Mouse (Mus musculus): ENCODE data around the gene Farp2. TPM values are rescaled to one million over a fixed set of nuclear protein-coding genes. Genes with fewer than 3 reads are reported as not detected.

The Farp2 gene
- polyA plus RNA-seq, 1 experiment from 2014 or later, result 8.0 TPM

DNA sequence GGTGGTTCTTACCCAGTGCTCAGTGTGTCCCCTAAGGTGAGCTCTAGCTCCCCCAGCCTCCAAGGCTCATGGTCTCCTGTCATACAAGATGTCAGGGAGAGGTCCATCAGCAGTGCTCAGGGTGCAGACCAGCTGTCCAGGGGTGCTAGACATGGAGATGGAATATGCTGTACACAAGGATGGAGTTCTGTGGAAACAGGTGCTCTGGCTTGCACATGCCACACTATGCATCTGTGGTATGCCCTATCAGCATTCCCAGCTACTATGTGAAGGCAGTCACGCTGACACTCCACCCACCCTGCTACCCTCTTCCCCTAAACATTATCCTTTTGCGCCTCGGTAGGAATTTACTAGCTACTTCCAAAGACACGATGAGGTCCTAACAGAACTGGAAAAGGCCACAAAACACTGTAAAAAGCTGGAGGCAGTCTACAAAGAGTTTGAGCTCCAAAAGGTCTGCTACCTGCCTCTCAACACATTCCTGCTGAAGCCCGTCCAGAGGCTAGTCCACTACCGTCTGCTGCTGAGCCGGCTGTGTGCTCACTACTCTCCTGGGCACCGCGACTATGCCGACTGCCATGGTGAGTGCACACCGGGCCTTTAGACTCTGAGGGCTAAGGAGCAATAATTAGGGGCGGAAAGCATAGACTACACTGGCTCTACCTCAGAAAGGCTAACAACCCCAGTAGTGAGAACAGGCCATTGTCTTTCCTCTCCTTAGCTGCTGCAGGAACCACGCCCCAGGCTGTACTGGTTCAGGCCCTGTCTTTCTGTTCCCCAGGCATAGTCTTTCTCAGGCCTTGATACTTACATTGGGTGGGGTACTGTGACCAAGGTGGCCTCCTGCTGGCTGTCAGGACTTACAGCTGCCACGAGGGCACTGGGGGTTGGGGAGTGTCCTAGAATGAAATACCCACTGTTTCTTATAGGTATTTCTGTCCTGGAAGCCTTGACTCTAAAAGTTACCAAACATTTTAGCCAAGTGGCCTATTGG lies 95.5 kb downstream of the Farp2 start:
- H3K9me3 ChIP-seq, result no peaks in the 10 kb centered on the region
- ATAC-seq (ENCODE audit: low FRiP score, low read depth), result peak; percentile 40; the same call in 1 of the 2 replicates
- 78% methylated on average over 14 of the region's 14 CpGs for WGBS

DNA sequence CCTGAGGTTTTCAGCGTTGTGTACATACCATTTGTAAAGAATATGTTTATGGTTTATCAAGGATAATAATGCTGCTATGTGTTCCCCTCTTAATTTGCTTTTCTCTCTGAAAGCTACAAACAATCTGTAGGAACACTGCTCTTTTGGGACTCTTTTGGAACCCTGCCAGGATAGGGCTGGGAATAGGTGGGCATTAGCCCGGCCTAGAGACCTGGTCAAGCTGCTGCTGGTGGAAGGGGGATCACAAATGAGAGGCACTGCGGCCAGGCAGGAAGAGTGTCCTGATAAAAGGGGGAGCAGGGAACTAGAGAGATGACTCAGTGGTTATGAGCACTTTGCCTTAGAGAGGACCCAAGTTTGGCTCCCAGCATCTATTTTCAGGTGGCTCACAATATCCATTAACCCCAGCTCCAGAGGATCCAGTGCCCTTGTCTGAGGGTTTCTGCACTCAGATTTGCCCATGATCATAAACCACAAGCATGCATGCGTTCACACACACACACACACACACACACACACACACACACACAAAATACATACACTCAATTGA lies 96.9 kb downstream of the Farp2 start:
- Histone ChIP-seq H3K9ac (no peak overlapping the region), H3K4me2 (replicated peaks) (no peak overlapping the region), H3K36me3 (peaks cover 11% of the 10 kb centered on the region; the same call in 1 of the 2 replicates), H3K27ac (no peak overlapping the region), H3K4me1 (no peaks in the 10 kb centered on the region), H3K27me3 (no peaks in the 10 kb centered on the region), H3K4me3 (no peak overlapping the region), H3K9me3 (no peaks in the 10 kb centered on the region)
- WGBS, result 80% methylated on average over 4 of the region's 4 CpGs
- no peak for ATAC-seq (ENCODE audit: low FRiP score, low read depth)

More for the DNA sequence above, 95.5 kb downstream of the Farp2 start:
- Histone ChIP-seq H3K4me2 (replicated peaks) (no peak overlapping the region), H3K36me3 (peaks cover 5% of the 10 kb centered on the region; the same call in 1 of the 2 replicates), H3K9ac (no peak overlapping the region), H3K27ac (no peak overlapping the region), H3K4me1 (no peaks in the 10 kb centered on the region), H3K4me3 (no peak overlapping the region), H3K27me3 (no peaks in the 10 kb centered on the region)

- Histone ChIP-seq H3K27me3 (no peaks in the 10 kb centered on the region), H3K4me2 (replicated peaks) (no peak overlapping the region), H3K9me3 (no peaks in the 10 kb centered on the region), H3K4me3 (no peak overlapping the region), H3K36me3 (peaks cover 11% of the 10 kb centered on the region; the same call in 1 of the 2 replicates), H3K27ac (no peak overlapping the region), H3K4me1 (no peaks in the 10 kb centered on the region), H3K9ac (no peak overlapping the region)
- ATAC-seq (ENCODE audit: low FRiP score, low read depth), result no peak
- 86% methylated on average over 8 of the region's 8 CpGs for WGBS
Observed at GRCm38 (mm10) chr1:93609762-93610161, 97.9 kb downstream of the Farp2 start.

DNA sequence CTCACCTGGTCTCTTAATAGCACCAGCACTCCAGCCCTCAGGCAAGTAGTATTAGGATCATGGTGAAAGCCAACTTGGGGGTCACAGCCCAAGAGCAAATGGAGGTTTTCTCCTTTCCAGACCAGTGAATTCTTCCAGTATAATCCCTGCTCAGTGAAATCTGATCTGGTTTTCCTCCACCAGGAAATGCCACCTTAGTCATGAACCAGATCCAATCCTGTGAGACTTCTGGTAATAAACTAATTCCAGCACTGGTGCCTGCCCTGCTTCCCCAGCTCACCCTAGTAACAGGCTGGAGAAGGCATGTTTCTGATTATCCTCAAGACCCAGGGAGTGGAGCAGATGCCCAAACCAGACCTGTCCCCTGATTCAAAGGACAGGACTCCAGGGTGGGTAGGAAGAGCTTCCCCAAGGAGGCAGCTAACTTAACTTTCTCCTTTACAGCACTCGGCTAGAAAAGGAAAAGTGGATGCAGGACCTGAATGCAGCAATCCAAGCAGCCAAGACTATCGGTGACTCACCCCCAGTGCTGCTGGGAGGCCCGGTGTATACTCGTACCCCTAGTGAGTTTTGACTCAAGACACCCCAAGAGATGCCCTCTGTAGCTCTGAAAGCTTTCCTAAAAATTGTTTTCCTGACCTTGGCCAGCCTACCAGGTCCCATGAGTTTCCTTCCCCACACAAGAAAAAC lies 106.3 kb downstream of the Farp2 start:
- Histone ChIP-seq H3K27ac (peak overlapping the region; percentile 75), H3K36me3 (peaks cover 40% of the 10 kb centered on the region), H3K4me2 (replicated peaks) (no peak overlapping the region), H3K4me1 (peaks cover 24% of the 10 kb centered on the region), H3K9ac (no peak overlapping the region), H3K4me3 (no peak overlapping the region), H3K27me3 (no peaks in the 10 kb centered on the region), H3K9me3 (no peaks in the 10 kb centered on the region)
- peak; percentile 68 for ATAC-seq (ENCODE audit: low FRiP score, low read depth)
- WGBS, result 34% methylated on average over 4 of the region's 4 CpGs

- H3K4me2 ChIP-seq (replicated peaks), result no peak overlapping the region
- no peaks in the 10 kb centered on the region for H3K27me3 ChIP-seq
- peaks cover 24% of the 10 kb centered on the region for H3K4me1 ChIP-seq
- peaks cover 44% of the 10 kb centered on the region for H3K36me3 ChIP-seq
- H3K27ac ChIP-seq, result peak overlapping the region; percentile 75; the same call in 1 of the 2 replicates
- no peak for ATAC-seq (ENCODE audit: low FRiP score, low read depth)
- H3K4me3 ChIP-seq, result no peak overlapping the region
- WGBS, result 62% methylated on average over 5 of the region's 5 CpGs
- H3K9ac ChIP-seq, result no peak overlapping the region
- H3K9me3 ChIP-seq, result no peaks in the 10 kb centered on the region
Observed at GRCm38 (mm10) chr1:93618948-93619347, 107.1 kb downstream of the Farp2 start.

DNA sequence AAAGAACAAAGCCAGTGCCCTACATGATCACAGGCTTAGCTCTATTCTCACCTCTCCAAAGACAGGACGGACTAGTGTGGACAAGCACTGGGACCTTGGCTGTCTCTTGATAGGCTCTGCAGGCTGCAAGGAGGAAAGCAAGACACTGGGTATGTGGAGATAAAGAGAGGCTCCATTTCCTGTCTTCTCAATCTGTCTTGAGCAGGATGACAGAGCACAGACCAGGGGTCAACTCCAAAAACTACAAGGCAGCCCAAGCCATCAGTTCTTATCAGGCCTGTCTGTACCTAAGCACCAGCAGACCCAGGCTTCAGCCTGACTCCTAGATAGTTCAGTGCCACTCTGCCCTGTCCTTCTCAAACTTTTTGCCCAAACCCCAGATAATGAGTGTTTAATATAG lies 112.6 kb downstream of the Farp2 start:
- peaks cover under 1% of the 10 kb centered on the region for H3K4me1 ChIP-seq
- H3K27ac ChIP-seq, result no peak overlapping the region
- no peaks in the 10 kb centered on the region for H3K9me3 ChIP-seq
- WGBS, result 93% methylated on average over 1 of the region's 1 CpGs
- H3K27me3 ChIP-seq, result no peaks in the 10 kb centered on the region
- H3K36me3 ChIP-seq, result peaks cover 95% of the 10 kb centered on the region
- ATAC-seq (ENCODE audit: low FRiP score, low read depth), result no peak
- no peak overlapping the region for H3K4me2 ChIP-seq (replicated peaks)
- no peak overlapping the region for H3K4me3 ChIP-seq
- H3K9ac ChIP-seq, result no peak overlapping the region

- 79% methylated on average over 3 of the region's 3 CpGs for WGBS
- no peak overlapping the region for H3K4me3 ChIP-seq
- no peak overlapping the region for H3K4me2 ChIP-seq (replicated peaks)
- no peaks in the 10 kb centered on the region for H3K27me3 ChIP-seq
- H3K9ac ChIP-seq, result no peak overlapping the region
- H3K27ac ChIP-seq, result no peak overlapping the region
- peaks cover 62% of the 10 kb centered on the region for H3K36me3 ChIP-seq
- peaks cover 21% of the 10 kb centered on the region for H3K4me1 ChIP-seq
- H3K9me3 ChIP-seq, result no peaks in the 10 kb centered on the region
- ATAC-seq (ENCODE audit: low FRiP score, low read depth), result no peak
Observed at GRCm38 (mm10) chr1:93630796-93631195, 118.9 kb downstream of the Farp2 start.

GRCm38 (mm10) chr1:93632723-93633122 lies 120.8 kb downstream of the Farp2 start:
- no peak overlapping the region for H3K27ac ChIP-seq
- 92% methylated on average over 3 of the region's 3 CpGs for WGBS
- H3K4me3 ChIP-seq, result no peak overlapping the region
- H3K4me2 ChIP-seq (replicated peaks), result no peak overlapping the region
- peaks cover 43% of the 10 kb centered on the region for H3K36me3 ChIP-seq
- H3K9me3 ChIP-seq, result no peaks in the 10 kb centered on the region
- no peaks in the 10 kb centered on the region for H3K27me3 ChIP-seq
- no peak overlapping the region for H3K9ac ChIP-seq
- no peak for ATAC-seq (ENCODE audit: low FRiP score, low read depth)
- H3K4me1 ChIP-seq, result peaks cover 21% of the 10 kb centered on the region

DNA sequence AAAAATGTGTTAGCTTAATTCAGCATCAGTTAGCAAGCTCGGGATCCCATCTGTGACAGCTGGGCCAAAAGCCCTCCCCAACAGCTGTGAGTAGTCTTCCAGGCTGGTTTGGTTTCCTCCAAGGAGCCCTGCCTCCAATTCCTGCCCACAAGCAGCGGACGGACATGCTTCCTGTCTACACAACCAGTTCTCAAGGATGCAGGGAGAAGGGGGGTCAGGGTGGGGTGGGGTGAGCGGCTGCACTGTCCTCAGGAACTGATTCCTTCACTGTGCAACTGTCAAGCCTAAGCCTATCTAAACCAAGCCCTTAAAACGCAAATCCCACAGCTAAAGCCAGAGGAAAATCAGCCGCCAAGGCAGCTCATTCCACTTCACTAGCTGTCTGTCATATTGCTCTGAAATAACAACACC lies 122.6 kb downstream of the Farp2 start:
- Histone ChIP-seq H3K27ac (peak overlapping the region; percentile 90; the same call in 1 of the 2 replicates), H3K9ac (peak overlapping the region; percentile 93), H3K9me3 (no peaks in the 10 kb centered on the region), H3K4me2 (replicated peaks) (peak overlapping the region; percentile 94), H3K36me3 (peaks cover 27% of the 10 kb centered on the region), H3K27me3 (no peaks in the 10 kb centered on the region), H3K4me3 (peak overlapping the region; percentile 98), H3K4me1 (peaks cover 21% of the 10 kb centered on the region)
- 5% methylated on average over 6 of the region's 6 CpGs for WGBS
- no peak for ATAC-seq (ENCODE audit: low FRiP score, low read depth)

GRCm38 (mm10) chr1:93635091-93635579 lies 123.3 kb downstream of the Farp2 start:
- H3K4me1 ChIP-seq, result peaks cover 21% of the 10 kb centered on the region
- H3K36me3 ChIP-seq, result peaks cover 24% of the 10 kb centered on the region
- H3K27me3 ChIP-seq, result no peaks in the 10 kb centered on the region
- under 1% methylated on average over 55 of the region's 58 CpGs for WGBS
- peak overlapping the region; percentile 98 for H3K4me3 ChIP-seq
- H3K9ac ChIP-seq, result peak overlapping the region; percentile 93
- no peaks in the 10 kb centered on the region for H3K9me3 ChIP-seq
- peak overlapping the region; percentile 94 for H3K4me2 ChIP-seq (replicated peaks)
- peak overlapping the region; percentile 90 for H3K27ac ChIP-seq
- no peak; the same call in none of the 2 replicates for ATAC-seq (ENCODE audit: low FRiP score, low read depth)

DNA sequence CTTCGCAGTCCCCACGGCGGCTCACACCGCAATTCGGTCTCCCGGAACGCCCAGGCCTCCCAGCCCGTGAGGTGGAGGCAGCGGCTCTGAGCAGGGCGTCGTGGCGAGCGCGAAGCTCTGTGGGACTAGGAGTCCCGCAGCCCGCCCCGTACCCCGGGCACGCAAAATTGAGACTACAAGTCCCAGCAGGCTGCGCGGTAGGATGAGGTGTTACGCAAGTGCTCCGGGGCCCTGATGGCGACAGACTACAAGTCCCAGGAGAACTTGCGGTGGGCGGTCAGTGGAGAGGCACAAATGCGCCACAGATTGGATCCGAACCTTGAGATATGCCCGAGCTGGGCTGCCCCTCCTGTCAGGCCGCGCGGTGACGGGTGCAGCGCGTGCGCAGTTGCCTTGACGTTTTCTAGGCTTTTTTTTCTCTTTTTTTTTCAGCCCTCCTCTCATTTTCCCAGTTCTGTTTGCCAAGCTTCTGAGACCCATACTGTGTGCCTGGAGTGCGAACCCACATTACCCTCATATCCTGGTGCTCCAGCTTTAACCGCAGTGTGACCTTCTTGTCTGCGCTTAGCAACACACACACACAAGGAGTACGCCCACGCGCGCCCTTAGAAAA lies 123.8 kb downstream of the Farp2 start:
- Histone ChIP-seq H3K9ac (peak overlapping the region; percentile 93), H3K4me1 (peaks cover 21% of the 10 kb centered on the region), H3K27ac (peak overlapping the region; percentile 90), H3K27me3 (no peaks in the 10 kb centered on the region), H3K36me3 (peaks cover 18% of the 10 kb centered on the region), H3K9me3 (no peaks in the 10 kb centered on the region), H3K4me3 (peak overlapping the region; percentile 98), H3K4me2 (replicated peaks) (peak overlapping the region; percentile 94)
- ATAC-seq (ENCODE audit: low FRiP score, low read depth), result peak; percentile 98
- WGBS, result 1% methylated on average over 44 of the region's 44 CpGs

All from limb, embryonic 13.5 days (tissue).